Mouse (Mus musculus): ENCODE data around the gene Asb4.
"Not testable (repeated sequence)": the region's sequence is repeated elsewhere in the genome, so short reads cannot be mapped to it uniquely, and the experiment has no call there.

Gene Asb4

GRCm38 (mm10) chr6:5383336-5384177 lies at the start of gene Asb4:
Gene Asb4, plus strand, starts transcription at chr6:5383386.
- DNase-seq: no peak

DNA sequence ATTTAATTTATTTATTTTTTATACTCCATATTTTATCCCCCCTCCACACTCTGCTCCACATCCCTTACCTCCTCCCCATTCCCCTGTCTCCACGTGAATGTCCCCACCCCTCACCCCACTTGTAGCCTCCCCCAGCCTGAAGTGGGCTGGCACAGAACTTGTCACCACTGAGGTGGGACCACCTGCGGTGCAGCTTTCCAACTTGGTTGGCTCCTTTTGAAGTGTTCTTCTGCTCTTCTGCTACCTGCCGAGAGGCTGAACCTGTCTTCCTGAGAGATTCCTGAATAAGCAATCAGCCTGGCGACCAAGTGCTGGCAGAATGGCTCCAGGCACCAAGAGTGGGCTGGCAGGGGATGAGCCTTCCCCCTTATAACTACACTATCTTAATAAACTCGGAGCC lies 49.2 kb upstream of the Asb4 start:
- DNase-seq: no peak

GRCm38 (mm10) chr6:5336016-5336415 lies 47.2 kb upstream of the Asb4 start:
- DNase-seq: not testable (repeated sequence)

DNA sequence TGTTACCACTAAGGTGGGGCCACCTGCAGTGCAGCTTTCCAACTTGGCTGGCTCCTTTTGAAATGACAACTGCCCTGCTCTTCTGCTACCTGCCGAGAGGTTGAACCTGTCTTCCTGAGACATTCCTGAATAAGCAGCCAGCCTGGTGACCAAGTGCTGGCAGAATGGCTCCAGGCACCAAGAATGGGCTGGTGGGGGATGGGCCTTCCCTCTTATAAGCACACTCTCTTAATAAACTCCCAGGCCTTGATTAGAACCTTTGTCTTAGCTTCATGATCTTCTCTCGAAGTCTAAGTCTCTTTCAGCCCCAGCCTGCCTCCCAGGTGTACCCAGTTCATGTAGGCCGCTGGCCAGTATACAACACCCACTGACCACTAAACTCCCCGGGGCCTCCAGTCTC lies 44.4 kb upstream of the Asb4 start:
- not testable (repeated sequence) for DNase-seq

DNA sequence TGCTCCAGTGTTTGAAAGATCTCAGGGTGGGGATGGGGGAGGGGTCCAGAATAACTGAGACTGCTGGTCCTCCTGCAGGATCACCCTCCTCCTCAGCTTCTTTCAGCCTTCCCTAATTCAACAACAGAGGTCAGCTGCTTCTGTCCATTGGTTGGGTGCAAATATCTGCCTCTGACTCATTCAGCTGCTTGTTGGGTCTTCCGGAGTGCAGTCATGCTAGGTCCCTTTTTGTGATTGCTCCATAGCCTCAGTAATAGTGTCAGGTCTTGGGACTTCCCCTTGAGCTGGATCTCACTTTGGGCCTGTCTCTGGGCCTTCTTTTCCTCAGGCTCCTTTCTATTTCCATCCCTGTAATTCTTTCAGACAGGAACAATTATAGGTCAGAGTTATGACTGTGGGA lies 43.9 kb upstream of the Asb4 start:
- DNase-seq: not testable (repeated sequence)

DNA sequence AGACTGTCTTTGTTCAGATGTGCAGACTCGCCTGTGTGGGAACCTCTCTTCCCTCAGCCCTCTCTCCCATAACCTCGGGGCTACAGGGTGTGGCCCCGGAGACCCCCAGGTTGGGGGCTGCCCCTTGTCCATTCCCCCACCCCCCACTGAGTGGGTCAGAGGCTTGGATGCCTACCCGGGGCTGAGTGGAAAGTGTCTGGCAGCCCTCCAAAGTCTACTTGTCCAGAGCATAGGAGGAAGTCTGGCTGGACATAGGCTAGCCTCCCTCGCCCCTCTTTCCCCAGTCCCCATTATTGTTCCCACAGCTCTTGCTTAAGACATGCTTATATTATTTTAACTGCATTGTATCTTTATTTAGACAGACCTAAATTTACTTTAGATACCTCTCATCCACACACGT lies 38.9 kb upstream of the Asb4 start:
- DNase-seq: no peak

GRCm38 (mm10) chr6:5357873-5358272 lies 25.3 kb upstream of the Asb4 start:
- no peak for DNase-seq

- DNase-seq: no peak
These were observed 22.8 kb upstream of the Asb4 start for GRCm38 (mm10) chr6:5360402-5360801.

DNA sequence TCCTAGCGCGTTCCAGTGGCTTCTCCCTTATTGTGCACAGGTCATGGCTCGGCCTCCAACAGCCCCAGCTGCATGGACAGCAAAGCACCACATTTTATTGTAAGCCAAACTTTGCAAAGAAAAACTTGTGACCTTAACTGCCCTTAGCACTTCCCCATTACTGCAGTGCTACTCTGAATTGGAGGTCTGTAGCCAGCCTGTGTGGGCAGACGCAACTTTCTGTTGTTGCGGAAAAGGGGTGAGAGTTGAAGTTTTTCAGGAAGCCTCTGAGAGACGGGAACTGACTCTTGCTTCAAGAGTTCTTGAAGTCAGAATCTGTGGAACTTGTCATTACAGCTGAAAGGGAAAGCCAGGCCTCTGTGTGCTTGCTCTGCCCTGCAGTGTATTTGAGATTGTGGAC lies 21.2 kb upstream of the Asb4 start:
- no peak for DNase-seq

GRCm38 (mm10) chr6:5365845-5366244 lies 17.3 kb upstream of the Asb4 start:
- no peak for DNase-seq

GRCm38 (mm10) chr6:5376884-5377283 lies 6.3 kb upstream of the Asb4 start:
- no peak for DNase-seq

DNA sequence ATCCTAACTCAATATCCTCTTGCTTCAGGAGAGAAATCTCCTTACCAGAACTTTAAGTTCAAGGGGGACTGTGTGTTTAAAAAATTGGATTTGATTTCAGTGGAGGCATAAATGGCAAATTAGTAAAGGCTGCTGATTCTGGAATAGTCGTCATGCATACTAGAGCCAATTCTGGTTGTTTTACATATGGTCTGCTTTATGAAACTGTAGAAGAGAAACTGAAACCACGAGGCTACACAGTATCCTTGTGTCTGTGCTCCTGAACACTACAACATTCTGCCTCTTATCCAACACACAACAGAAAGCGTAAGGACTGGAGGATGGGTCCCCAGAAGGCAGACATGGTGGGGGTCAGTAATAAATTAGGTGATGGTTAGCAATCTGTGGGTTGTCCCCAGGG lies 4.1 kb upstream of the Asb4 start:
- DNase-seq: no peak

DNA sequence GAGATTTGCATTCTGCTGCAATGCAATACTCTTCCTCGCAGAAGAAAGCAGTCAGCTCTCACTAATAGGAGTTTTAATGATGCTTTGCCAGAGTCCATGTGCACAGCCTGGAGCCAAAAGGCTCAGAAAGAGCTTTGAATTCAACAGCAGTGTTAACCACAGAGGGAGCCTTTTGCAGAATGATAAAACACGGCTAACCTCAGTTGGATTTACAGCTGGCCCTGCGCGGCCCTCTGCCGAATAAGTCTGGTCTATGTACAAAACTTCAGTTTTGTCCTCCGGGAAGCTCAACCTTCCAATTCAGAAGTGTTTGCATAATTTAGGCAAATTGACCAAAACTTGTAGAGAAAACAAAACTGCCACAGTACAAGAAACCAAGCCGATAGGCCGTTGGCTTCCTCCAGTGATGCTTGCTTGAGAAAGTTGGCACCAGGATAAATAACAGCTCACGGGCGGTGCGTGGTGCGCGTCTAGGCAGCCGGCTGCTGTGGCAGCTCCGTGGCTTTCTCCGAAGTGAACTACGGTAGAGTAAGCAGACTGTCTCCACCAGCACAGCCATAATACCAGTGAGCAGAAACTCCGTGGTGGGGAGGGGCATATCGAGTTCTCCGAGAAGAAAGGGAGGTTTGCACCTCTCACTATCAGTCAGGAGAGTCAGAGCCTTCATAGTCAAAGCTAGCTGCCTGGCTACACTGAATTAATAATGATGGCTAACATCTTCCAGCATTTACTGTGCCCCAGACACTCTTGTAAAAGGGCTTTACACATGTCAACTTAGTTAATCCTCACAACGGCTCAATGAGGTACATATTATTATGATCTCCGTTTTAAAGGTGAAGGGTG lies 3.2 kb upstream of the Asb4 start:
- DNase-seq: no peak

GRCm38 (mm10) chr6:5380624-5381252 lies 2.4 kb upstream of the Asb4 start:
- DNase-seq: no peak

- DNase-seq: no peak
These were observed 1.1 kb upstream of the Asb4 start for GRCm38 (mm10) chr6:5381918-5382582.

DNA sequence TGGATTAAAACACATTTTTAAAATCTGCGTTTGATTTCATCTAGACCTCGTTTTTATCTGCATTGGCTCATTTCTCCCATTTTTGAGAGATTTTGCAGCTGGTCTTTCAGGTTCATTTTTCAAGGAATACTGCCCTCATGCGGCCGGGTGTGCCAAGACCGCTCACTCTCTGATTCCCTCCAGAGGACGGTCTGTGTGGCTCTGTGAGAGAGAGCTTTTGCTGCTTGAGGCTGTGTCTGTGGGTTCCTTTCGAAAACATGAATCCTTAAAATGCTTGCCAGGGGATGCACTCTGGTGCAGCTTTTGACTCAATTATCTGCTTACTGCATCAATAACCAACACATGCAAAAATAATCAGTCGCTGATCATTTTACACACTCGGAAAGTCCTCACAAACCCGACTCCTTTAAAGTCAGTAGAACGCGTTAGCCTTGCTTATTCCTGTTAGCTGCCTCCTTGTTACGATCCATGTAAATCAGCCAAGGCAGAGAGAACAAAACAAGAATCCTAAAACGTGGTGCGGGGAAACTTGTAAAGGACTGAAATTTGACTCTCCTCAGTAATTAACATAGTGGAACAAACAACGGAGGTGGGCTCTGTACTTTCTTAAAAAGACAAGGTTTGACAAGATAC lies 487 bp upstream of the Asb4 start:
- DNase-seq: peak; percentile 45

DNA sequence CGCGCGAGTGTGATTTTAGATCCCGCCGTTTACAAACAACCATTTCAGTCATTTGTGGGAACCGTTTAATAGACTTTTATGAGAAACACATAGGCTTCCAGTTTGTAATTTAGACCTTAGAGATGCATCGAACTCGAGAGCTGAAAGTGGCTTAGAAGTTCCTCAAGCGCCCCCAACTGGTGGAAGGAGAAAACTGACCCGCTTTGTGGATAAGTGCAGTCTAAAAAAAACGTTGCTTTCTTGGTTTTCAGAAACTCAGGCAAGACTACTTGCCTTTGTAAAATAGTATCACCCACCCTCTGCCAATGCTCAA lies 948 bp downstream of the Asb4 start:
- peak; percentile 23 for DNase-seq

GRCm38 (mm10) chr6:5385161-5385640 lies 2.0 kb downstream of the Asb4 start:
- no peak for DNase-seq

GRCm38 (mm10) chr6:5386486-5386885 lies 3.3 kb downstream of the Asb4 start:
- DNase-seq: no peak

- DNase-seq: no peak
These were observed 4.2 kb downstream of the Asb4 start for GRCm38 (mm10) chr6:5387396-5387795.

- DNase-seq: no peak
These were observed 7.1 kb downstream of the Asb4 start for GRCm38 (mm10) chr6:5390298-5390697.

DNA sequence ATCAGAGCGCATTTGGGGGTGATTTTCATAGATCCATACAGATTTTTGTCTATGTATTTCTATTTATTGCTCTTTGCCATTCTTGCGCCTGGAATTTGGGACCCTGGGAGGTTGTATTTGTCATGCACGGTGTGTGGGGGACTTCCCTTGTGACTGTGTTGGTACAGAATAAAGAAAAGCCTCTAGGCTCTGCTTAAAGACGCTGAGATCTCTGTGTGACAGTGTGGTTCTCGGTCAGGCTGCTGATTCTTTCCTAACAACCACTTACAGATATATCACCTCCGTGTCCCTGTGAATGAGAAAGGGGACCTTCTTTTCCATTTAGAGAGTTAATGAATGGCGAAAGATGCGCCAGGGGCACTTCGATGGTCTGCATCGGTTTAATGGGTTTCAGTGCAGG lies 7.8 kb downstream of the Asb4 start:
- no peak for DNase-seq

DNA sequence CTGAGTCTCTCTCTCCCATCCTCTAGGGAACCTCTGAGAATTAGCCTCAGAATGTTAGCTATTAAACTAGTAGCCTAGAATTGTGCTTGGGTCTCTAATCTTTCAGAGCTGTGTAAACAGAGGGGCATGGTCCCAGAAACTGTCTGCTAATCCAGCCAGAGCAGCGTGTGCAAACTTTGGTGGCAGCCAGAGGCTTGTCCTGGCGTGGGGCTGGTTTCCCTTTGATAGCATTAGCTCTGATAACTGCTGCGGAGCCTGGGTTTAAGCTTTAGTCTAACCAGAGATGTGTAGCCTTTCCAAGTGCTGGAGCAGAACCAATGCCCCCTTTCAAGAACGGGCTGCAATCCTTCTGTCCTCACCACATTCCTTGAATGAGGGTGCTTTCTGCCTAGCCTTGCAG lies 11.8 kb downstream of the Asb4 start:
- DNase-seq: no peak

All from cerebellum, adult 9-11 months (tissue).